Mouse (Mus musculus): ENCODE results near the gene Gm10663. TPM values are rescaled to one million over a fixed set of nuclear protein-coding genes. Genes with fewer than 3 reads are reported as not detected.

Gene Gm10663
- total RNA-seq (2023), result not detected

GRCm38 (mm10) chr8:65074733-65075132 lies at the start of gene Gm10663:
TSS of gene Gm10663 (plus strand) at chr8:65075033.

GRCm38 (mm10) chr8:65037117-65037533 lies 37.7 kb upstream of the Gm10663 start, which contains the start of gene Apela:
TSS of gene Apela (minus strand) at chr8:65037336.

Other genes with a start within 250 kb of the Gm10663 start
- 33.4 TPM for gene Klhl2, start 225.0 kb upstream of the Gm10663 start, total RNA-seq (2023)
- gene Tmem192, start 127.8 kb upstream of the Gm10663 start, total RNA-seq (2023), result 46.4 TPM
- gene Trim75, start 87.2 kb upstream of the Gm10663 start, total RNA-seq (2023), result not detected
- not detected for gene Trim61, start 56.5 kb upstream of the Gm10663 start, total RNA-seq (2023)
- not detected for gene Trim60, start 56.4 kb upstream of the Gm10663 start, total RNA-seq (2023)
- not detected for gene Apela, start 37.7 kb upstream of the Gm10663 start, total RNA-seq (2023)
- not detected for gene BC030870, start 54.5 kb downstream of the Gm10663 start, total RNA-seq (2023)